Mouse (Mus musculus) embryo, embryonic 10.5 days (tissue): ENCODE results near the gene Kctd19.

Experiments
- DNase-seq: peaks from one replicate; pipeline ENCODE4 v3.0.0-alpha.2; 2015; ENCODE audit warnings: low spot score

Kctd19 gene

DNA sequence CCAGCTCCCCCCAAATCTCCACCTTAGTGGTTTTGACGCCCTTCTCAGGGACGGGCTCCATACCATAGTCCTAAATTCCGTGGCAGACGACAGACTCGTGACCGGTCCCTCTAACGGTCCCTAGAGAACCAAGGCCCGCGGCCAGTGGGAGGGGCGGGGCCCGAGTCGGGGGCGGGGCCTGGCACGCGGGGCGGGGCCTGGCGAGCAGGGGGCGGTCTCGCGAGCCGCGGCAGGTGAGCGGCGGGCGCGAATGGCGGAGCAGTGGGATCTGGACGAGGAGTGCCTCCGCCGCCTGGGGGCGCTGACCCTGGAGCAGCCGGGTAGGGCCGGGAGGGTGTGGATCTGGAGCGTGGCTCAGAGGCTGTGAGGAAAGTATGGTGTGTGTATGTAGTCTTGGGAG lies at the start of gene Kctd19, which contains the start of gene Lrrc36:
Gene Kctd19, minus strand, starts transcription at position 112 of the 400 bp plus-strand sequence.
Gene Lrrc36, plus strand, starts transcription at position 181 of the 400 bp plus-strand sequence.
- DNase-seq: peak; percentile 69

DNA sequence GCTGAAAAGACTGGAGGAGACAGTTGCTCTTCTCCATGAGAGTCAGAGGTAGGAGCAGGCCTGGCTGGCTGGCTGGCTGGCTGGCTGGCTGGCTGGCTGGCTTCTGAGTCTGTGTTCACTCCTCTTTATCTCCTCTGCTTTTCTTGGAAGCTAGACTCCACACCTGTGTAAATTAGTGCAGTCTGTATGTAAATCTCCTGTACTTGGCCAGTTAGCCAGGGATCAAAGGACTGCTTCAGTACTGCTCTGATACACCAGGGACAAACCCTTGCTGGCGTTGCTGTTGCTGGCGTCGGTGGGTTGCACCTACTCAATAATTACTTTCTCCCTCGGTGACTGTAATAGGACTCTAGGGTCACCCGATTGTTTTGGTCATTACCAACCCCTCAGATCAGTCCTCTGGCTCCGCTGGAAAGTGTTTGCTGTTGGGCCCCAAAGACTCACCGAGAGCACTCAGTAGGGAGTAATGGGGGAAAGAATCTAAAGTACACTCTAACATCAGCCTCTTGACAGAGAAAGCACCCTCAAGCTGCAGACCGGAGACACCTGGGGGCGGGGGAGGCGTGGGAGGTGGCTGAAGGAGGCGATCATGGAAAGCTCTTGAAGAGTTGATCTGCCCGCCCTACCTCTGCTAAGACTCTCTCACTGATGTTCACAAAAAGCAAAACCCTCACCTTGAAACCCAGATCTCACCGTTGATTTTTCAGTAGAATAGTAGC lies 47.9 kb upstream of the Kctd19 start:
- DNase-seq: no peak

DNA sequence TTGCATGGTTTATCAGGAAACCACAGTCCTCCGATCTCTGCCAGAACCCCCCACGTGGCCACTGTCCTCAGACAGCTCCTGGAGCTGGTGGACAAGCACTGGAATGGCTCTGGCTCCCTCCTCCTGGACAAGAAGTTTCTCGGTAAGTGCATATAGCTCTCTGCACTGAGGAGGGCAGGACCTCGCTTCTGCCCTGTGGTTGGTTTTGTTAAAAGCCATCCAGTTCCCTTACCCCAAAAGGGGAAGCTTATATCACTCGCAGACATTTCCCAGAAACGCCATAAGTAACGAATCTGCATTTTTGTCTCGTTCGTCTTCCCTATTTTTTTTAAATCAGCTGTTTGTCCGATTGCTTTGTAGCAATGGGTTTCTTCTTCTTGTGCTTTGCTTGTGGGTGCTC lies 41.9 kb upstream of the Kctd19 start:
- no peak for DNase-seq

DNA sequence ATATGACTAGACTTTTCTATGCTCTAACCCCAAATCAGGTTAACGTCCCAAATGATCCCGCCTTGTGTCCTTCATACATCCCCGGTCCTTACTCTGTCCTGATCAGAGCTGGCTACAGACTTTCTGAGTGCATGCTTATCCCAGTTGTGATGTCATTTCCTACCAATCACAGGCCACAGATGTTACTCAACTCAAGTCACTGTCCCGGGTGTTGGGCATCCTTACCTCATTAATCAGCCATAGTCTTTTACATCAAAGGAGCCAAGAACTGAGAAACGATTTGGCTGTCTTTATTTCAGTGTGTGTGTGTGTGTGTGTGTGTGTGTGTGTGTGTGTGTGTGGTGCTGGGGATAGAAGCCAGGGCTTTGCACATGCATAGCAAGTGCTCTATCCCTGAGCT lies 40.8 kb upstream of the Kctd19 start:
- no peak for DNase-seq

DNA sequence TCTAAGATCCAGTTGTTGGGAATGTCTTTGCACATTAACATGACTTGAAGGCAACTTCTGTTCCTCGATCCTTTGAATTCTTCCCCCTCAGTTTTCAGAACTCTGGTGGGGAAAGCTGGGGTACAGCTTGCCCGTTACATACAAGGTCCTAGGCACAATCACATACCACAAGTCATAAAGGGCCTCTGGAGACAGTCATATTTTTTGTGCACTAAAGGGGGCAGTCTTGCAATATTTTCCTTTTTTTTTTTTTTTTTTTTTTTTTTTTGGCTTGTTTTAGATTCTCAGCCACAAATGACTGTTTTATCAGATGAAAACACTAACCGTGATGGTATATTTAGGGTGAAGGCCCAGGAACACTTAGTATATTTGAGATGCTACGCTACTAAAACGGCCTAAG lies 40.0 kb upstream of the Kctd19 start:
- DNase-seq: no peak

DNA sequence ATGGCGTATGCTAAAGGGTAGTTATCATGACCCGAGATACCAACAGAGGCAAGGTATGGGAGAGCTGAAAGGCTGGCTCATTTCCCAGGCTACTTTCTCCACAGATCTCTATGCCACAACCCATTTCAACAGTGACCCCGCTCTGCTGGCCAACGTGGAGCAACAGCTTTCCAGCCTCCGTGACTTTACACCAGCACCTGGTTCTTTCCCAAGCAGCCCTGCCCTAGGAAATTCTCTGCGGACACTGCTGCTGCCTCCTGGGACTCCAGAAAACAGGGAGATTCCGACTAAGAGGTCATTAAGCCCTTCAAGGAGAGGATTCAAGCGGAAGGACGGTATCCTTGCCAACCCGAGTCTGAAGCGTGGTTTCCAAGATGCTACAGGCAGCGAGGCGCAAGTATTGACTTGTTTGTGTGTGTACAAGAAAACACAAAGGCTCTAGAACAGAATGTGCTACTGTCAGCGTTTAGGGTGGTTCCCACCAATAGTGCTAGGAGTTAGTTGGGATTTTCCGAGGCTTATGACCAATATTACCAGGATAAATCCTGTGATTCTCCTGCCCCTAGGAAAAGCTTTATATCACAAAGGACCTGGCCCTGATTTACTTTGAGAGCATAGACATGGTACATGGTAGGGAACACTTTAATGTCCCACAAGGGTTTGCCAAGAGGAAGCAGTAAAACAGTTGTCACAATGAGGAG lies 38.8 kb upstream of the Kctd19 start:
- DNase-seq: no peak

DNA sequence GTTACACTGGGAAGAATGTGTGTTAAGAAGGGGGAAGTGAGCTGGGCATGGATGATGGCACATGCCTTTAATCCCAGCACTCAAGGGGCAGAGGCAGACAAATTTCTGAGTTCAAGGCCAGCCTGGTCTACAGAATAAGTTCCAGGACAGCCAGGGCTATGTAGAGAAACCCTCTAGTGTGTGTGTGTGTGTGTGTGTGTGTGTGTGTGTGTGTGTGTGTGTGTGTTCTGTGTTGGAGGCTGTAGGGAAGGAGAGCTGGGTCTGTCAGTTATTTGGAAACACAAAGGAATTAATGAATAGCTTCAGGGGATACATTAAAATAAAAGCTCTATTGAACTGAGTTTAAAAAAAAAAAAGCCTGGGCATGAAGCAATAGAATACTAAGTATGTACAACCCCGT lies 37.7 kb upstream of the Kctd19 start:
- no peak for DNase-seq

DNA sequence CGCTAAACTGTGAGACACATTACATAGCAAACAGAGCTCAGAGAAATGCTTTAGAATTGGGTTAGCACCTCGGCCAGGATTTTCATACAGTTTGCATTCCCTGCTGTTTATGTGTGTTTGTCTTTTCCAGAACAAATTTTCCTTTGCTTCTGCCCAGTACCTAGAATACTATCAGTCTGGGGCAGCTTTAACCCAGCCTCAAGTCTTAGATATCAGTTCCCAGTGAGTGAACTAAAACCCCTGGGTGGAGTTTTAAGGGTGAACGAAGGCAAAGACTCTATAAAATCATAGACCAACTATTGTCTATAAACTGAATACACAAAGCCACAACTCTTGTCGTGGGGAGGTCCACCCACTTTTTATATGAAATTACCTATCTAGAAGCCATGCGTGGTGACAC lies 35.3 kb upstream of the Kctd19 start:
- DNase-seq: no peak

DNA sequence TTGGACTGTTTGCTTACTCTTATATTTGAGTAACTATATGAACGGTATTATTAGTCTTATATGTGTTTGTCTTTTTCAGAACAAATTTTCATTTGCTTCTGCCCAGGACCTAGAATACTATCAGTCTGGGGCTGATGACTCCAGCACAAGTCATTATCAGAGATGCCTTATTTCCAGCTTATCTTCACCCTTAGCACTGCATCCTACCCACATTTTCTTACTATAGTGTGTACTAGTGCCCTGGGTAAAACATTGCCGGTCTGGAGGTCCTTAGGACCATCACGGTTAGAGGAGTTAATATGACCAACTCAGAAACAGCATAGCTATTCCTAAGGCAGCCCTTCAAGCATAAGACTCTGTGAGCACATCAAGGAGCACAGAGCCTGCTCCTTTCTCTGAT lies 34.9 kb upstream of the Kctd19 start:
- no peak for DNase-seq

DNA sequence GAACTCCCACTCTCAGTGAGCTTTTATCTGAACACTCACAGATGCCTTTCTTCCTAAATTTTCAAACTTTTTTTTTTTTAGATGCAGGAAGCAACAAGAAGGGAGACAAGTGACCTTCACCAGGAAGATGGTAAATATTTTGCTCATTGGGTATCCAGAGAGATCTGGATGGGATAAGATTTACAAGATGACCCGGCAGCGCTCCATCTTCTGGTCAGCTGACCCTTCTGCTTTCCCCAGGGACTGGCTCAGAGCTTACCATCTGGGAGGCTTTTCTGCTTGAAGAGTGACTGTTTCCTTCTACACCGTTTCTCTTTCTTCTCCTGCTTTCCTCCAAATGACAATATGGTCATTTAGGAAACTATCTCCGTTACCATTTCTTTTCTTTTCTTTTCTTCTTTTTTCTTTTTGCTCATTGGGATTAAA lies 32.8 kb upstream of the Kctd19 start:
- peak; percentile 85 for DNase-seq

DNA sequence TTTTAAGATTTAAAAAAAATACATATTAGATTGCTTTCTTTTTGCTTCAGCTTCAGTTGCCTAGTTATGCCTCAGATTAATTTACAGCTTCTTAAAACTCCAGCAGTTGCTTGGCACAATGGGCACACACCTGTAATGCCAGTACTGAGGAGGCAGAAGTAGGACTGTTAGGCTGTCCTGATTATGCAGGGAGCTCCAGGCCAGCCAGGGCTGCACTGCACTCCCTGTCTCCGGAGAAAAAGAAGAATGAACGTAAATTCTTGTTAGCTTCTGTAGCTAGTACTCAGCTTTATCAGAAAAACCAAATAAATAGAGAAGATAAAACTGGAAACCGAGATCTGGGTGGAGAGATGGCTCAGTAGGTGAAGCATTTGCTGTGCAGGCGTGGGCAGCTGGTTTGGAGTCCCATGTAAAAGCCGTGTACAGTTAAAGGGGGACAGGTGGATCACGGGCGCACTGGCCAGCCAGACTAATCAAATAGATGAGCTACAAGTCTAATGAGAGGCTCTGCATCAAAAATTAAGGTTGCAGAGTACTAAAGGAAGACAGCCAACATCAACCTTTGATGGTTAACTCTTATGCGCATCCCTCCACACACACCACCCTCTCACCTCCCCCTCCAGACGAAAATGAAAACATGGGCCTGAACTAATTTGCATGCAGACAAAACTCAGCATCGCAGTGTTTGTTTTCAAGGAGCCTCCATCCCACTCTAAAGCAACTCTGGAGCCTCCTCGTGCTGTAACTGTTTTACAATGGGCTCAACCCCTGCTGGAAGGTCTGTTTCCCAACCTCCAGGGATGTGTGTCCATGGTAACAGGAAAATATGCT lies 32.2 kb upstream of the Kctd19 start:
- DNase-seq: peak; percentile 85

DNA sequence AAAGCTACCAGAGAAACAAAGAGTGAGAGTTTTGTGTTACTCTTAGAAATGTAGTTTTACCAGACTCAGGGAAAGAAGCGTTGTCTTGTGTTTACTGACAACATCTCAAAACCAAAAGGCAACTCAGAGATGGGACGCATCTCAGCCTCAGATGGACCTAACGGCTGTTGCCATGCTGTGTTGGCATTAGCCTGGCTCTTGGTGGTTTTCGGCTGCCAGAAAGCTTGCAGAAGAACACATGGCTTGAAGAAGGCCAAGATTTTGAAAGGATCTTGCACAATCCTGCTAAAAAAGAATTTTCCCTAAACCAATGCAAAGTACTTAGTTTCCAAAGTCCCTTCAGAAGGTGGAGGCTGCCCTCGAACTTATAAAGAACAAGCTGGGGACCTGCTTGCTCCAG lies 29.4 kb upstream of the Kctd19 start:
- DNase-seq: no peak

DNA sequence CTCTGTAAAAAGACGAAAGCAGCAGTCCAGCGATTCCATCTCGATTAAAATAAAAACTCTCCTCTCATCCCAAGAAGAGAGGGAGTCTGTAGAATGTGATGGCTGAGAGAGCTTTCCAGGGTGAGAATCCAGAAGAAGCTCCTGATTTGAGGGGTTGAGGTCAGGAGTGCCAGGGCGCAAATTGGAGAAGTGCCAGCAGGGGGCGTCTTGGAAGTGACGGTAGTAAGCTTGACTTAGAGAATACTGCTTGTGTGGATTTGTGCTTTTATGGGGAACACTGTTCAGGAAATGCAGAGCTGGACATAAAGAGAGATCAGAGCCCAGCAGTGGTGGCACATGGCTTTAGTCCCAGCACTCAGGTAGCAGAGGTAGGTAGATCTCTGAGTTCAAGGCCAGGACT lies 28.1 kb upstream of the Kctd19 start:
- DNase-seq: peak; percentile 84

DNA sequence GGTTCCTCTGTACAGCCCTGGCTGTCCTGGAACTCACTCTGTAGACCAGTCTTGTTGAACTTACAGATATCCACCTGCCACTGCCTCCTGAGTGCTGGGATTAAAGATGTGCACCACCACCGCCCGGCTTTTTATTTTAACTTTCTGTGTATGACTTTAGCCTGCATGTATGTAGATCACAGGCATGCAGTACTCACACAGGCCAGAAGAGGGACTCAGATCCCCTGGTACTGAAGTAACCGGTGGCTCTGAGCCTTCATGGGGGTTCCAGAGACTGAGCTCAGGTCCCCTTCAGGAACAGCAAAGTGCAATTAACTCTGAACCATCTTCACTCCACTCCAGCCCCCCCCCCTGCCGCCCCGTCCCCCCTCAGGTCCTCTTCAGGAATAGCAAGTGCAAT lies 25.6 kb upstream of the Kctd19 start:
- DNase-seq: peak; percentile 77

DNA sequence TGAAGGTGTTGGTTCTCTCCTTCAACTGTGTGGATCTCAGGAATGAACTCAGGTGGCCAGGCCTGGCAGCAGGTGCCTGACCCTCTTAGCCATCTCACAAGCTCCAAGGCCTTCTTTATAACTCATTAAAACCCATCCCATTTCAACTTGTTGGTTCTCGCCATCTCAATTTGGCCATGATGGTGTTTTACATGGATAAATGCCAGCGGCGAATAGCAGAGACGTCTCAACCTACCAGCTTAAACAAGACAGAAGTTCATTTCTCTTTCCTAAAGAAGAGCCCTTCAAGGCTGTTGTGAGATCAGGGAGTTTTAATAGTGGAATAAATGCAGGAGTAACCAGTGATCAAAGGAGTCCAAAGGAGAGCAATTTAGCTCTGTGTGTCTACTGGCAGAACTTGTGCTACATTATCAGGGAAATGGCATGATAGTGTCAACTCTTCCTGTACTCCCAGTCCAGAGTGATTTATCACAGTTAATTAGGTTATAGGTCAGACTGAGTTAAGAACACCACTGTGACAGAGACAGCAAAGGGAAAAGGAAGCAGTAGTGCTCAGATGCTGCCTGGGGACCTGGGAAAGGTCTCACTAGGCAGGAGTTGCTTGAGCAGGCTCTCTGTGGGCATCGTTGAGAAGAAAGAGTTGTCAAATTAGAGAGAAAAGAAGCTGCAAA lies 23.9 kb upstream of the Kctd19 start:
- DNase-seq: no peak

DNA sequence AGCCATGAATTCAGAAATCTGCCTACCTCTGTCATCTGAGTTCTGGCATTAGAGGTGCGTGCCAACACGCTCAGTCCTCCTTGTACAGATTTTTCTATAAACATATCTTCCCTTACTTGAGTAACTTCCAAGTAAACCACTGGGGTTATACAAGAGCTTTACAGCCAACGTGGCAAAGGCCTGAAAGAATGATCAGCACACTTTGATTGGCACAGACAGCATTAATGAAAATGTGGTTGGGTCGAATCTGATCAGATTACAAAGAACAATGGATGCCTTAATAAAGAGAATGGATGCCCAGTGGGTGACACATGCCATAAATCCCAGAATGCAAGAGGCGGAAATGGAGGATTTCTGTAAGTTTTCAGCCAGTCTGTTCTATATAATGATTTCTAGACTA lies 22.9 kb upstream of the Kctd19 start:
- DNase-seq: no peak

DNA sequence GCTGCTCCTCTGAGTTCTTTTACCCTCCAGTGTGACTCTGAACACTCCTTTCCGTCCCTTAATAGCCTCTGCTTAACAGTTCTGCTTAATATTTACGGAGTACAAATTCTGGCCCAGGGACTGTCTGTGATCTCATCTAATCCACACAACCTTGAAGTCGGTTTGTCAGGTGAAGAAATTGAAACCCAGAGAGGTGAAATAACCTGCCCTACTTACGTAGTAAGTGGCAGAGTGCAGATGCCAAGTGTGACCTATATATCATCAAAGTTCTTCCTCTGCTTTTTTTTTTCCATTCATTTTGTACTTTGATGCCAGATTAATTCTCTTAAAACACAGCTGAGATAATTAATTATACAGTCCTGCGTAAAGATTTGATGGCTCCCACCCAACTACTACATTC lies 20.8 kb upstream of the Kctd19 start:
- no peak for DNase-seq

DNA sequence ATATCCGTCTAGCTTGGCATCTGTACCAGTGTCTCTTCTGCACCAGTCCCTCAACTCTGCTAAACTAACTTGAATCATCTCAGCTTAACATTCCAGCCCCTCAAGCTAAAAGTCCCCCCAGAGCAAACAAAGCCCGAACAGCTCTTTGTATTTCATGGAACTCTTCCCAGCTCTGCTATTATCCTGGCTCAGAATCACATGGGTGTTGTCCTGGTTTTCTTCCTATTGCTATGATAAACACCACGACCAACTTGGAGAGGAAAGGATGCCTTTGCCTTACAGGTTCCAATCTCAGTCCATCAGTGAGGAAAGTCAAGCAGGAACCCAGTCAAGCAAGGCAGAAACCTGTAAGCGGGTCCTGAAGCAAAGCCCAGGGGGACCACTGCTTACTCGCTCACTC lies 20.2 kb upstream of the Kctd19 start:
- no peak for DNase-seq

DNA sequence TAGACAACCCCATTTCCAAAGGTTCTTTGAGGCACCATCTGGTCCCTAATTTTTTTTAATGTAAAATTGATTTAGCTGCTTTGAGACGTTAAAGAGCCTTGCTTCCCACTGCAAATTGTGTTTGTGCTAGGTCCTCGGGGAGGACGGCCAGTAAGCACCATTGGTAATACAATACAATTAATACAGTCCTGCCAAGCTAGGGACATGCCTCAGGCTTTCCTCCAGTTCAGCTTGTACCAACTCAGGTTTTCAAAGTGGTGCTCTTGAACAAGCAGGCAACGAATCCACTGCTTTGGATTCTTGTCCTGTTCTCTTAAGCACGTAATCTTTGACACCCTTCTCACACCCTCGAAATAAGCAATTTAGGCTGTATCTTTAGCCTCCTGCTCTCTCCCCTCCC lies 19.7 kb upstream of the Kctd19 start:
- DNase-seq: no peak

DNA sequence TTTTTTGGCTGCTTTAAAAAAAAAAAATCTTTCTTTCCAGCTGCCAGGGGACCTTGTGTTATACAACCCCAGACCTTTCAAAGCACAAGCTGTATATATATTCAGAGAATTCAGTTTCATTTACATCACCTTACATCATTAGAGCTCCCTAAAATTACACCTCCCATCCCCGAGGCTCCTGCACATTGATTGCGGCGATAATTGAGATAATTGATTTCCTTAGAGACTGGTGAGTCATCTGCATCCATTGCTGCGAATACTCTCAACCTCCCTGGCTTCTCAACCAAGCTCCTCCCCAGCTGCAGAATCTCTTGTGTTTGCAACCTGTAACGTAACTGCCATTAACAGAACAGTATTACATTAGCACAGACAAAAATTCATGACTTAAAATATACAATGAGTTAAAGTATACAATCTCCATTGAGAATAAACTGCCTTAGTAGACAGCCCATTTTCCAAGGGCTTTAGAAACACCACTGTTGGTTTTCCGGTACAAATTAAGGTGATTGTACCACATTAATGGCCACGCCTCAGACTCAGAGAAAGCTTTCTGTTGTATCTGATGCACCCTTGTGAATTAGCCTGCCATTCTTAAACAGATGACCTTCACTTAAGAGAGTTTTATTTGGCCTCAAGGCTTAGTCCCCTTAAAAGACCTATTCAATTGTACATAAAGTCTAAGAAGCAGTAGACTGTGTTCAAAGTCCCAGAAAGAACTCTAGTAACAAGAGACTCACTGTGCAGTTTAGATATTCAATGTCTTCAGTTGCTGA lies 18.6 kb upstream of the Kctd19 start:
- DNase-seq: no peak

DNA sequence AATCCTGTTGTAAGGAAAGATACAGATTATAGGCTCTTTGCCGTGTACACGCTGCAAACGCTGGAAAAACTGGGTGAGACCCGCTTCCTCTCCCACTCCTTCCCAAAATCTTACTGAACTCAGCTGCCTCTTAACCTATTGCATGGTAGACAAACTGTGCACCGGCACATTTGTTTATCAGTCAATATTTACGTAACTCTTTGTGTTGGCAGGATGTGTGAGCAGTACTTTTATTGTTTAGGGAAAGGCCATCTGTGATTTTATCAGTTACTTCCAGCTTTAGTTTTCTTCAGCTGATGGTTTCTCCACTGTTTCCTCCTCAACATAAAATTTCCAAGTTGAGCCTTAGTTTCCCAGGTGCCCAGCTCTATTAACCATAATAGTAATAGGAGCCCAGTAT lies 13.6 kb upstream of the Kctd19 start:
- no peak for DNase-seq

DNA sequence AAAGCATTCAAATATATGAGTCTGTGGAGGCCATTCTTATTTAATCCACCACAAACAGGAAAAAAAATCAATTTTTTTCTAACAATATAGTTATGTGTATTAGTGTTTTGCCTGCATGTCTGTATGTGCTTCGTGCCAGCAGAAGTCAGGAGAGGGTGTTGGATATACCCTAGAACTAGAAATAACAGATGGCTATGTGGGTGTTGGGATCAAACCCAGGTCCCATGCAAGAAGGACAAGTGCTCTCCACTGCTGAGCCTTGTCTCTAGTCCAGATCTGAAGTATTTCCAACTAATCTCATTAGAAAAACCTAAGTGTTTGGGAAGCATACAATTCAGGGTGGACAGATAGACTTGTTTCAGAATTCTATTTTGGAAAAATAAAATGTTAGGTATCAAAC lies 8.7 kb upstream of the Kctd19 start:
- no peak for DNase-seq
